Mouse (Mus musculus) left cerebral cortex, postnatal 25 days (tissue): ENCODE measurements at regions not wholly inside any gene's neighbourhood (a gene's known extent, or its start where the extent isn't known, plus 50 kb on each side); places are given as distances from the start of the nearest gene placed in this dataset.

ENCODE experiments used
- DNase-seq, 2 experiments: peaks; one replicate each; pipeline ENCODE4 v3.0.0; 2022; ENCODE audit warnings: low spot score in 2 of 2, mixed read lengths in 1 of 2
- intact Hi-C: fragments of 180-260 bp; cut with DNase I; formaldehyde crosslinking; loops from one replicate; pipeline ENCODE4 v1.15.1; 2025

GRCm38 (mm10) chr9:77845664-77846290 lies 71.4 kb upstream of the Elovl5 start:
- no peak for DNase-seq
- intact Hi-C loops = no loop called here

GRCm38 (mm10) chr9:77848580-77848979 lies 68.6 kb upstream of the Elovl5 start:
- no peak for DNase-seq
- intact Hi-C loops = no loop called here

- intact Hi-C loops = no loop called here
- peak; percentile 39 to 84 for DNase-seq
Measured at GRCm38 (mm10) chr9:77849343-77849742, 67.8 kb upstream of the Elovl5 start.

GRCm38 (mm10) chr9:77851336-77851735 lies 65.8 kb upstream of the Elovl5 start:
- intact Hi-C loops = no loop called here
- DNase-seq = no peak

- intact Hi-C loops = no loop called here
Measured at GRCm38 (mm10) chr9:77857091-77858058, 59.8 kb upstream of the Elovl5 start.

GRCm38 (mm10) chr9:77858127-77858794 lies 58.9 kb upstream of the Elovl5 start:
- no peak for DNase-seq
- intact Hi-C loops = no loop called here

More at GRCm38 (mm10) chr9:77857091-77858058, 59.8 kb upstream of the Elovl5 start:
- no peak for DNase-seq
